Mouse (Mus musculus): Measurements from ENCODE around the gene Ubap1.

Ubap1 gene

DNA sequence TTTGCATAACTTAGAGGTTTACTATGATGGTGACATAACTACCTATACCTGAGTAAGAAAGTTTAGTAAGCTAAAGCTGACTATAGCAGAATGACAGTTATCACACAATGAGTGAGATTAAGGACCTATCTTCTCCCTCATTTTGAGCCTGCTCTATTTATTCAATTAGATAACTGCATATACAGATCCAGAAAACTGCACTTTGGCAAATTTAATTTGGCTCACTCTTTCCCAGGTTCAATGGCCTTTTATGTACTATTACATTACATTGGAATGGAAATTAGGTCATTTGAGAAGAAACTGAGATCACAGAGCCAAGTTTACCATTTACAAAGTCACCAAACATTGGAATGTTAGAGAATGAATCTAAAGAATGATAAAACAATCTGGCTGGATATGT is 68.2 kb downstream of the Ubap1 start:
- DNase-seq (ENCODE audit: low spot score in 2 of 2), result no peak

DNA sequence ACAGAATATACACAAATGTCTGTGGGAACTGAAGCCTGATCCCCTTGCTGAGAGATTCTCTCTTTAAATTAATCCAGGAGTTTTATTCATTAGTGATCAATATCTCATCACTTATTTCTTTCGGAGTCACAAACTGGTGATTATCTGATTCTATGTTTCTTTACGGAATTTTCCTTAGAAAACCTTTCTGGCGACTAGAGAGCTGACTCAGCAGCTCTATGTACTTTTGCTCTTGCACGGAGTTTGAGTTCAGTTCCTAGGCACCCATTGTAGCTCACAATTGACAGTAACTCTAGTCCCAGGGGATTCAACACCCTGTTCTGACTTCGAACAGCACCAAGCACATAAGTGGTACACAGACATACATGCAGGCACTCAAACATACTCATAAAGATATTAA is 90.1 kb downstream of the Ubap1 start:
- DNase-seq (ENCODE audit: low spot score in 2 of 2), result no peak
